Mouse (Mus musculus): ENCODE data around the gene Gm11034. TPM values are rescaled to one million over a fixed set of nuclear protein-coding genes. Genes with fewer than 3 reads are reported as not detected.

The Gm11034 gene
- polyA plus RNA-seq, 1 experiment from 2014 or later, result not detected

Other genes starting within 250 kb of the Gm11034 start
- 0.86 and 1.2 TPM in 2 replicates for gene Cyp4f18, start 204.0 kb downstream of the Gm11034 start, polyA plus RNA-seq (2014; fragmentation: Nextera tagmentation; extraction: Ambion mirVana)
- gene Olfr372, start 172.4 kb downstream of the Gm11034 start, polyA plus RNA-seq (2014; fragmentation: Nextera tagmentation; extraction: Ambion mirVana), result not detected in 2 replicates
- gene Olfr373, start 130.5 kb downstream of the Gm11034 start, polyA plus RNA-seq (2014; fragmentation: Nextera tagmentation; extraction: Ambion mirVana), result 0.04 TPM in 1 of 2 replicates, not detected in the other
- 0.10 TPM in 1 of 2 replicates, not detected in the other for gene Olfr374, start 106.6 kb downstream of the Gm11034 start, polyA plus RNA-seq (2014; fragmentation: Nextera tagmentation; extraction: Ambion mirVana)
- gene Tpm4, start 78.7 kb downstream of the Gm11034 start, polyA plus RNA-seq (2014; fragmentation: Nextera tagmentation; extraction: Ambion mirVana), result 699 and 718 TPM in 2 replicates
- 88.9 and 96.1 TPM in 2 replicates for gene Rab8a, start 52.4 kb downstream of the Gm11034 start, polyA plus RNA-seq (2014; fragmentation: Nextera tagmentation; extraction: Ambion mirVana)
- gene Hsh2d, start 24.0 kb downstream of the Gm11034 start, polyA plus RNA-seq (2014; fragmentation: Nextera tagmentation; extraction: Ambion mirVana), result not detected in 2 replicates
- not detected in 2 replicates for gene Cib3, start 799 bp downstream of the Gm11034 start, polyA plus RNA-seq (2014; fragmentation: Nextera tagmentation; extraction: Ambion mirVana)
- gene Fam32a, start 6.1 kb upstream of the Gm11034 start, polyA plus RNA-seq (2014; fragmentation: Nextera tagmentation; extraction: Ambion mirVana), result 61.3 and 68.8 TPM in 2 replicates
- gene Ap1m1, start 26.4 kb upstream of the Gm11034 start, polyA plus RNA-seq (2014; fragmentation: Nextera tagmentation; extraction: Ambion mirVana), result 110 and 125 TPM in 2 replicates
- 32.7 and 38.4 TPM in 2 replicates for gene Gm10282, start 91.6 kb upstream of the Gm11034 start, polyA plus RNA-seq (2014; fragmentation: Nextera tagmentation; extraction: Ambion mirVana)
- gene Klf2, start 105.4 kb upstream of the Gm11034 start, polyA plus RNA-seq (2014; fragmentation: Nextera tagmentation; extraction: Ambion mirVana), result 12.1 and 13.9 TPM in 2 replicates
- 40.7 and 72.3 TPM in 2 replicates for gene Eps15l1, start 207.8 kb upstream of the Gm11034 start, polyA plus RNA-seq (2014; fragmentation: Nextera tagmentation; extraction: Ambion mirVana)
- 1.6 and 2.1 TPM in 2 replicates for gene Calr3, start 230.2 kb upstream of the Gm11034 start, polyA plus RNA-seq (2014; fragmentation: Nextera tagmentation; extraction: Ambion mirVana)
- gene 1700030K09Rik, start 230.2 kb upstream of the Gm11034 start, polyA plus RNA-seq (2014; fragmentation: Nextera tagmentation; extraction: Ambion mirVana), result 13.9 and 14.6 TPM in 2 replicates